Mouse (Mus musculus): Measurements from ENCODE around the gene Rarres2. TPM values are rescaled to one million over a fixed set of nuclear protein-coding genes. Genes with fewer than 3 reads are reported as not detected.
A peak's percentile ranks its signal among the peaks of the same experiment; 100 is the strongest.

Rarres2 gene
- total and polyA plus RNA-seq, 3 experiments = not detected

DNA sequence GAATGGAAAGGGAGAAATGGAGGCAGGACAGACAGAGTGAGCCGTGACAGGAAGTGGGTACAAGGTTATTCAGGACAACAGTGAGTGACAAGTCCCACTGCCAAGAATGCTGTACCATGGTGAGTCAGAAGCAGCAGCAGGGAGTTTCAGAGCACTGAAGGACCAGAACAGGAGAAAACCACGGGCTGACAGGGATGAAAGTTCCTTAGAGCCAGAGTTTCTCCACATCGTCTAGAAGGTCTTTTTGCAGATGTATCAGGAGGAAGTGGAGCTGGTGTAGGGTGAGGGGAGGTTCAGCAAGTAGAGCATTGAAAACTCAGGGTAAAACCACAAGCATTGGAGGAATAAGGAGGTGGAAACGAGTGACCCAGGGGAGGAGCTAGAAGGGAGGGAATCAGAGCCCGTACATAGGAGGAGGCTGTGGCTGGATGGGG, 6.6 kb upstream of the Rarres2 start:
- Histone ChIP-seq H3K27ac (ENCODE audit: control insufficient read depth, low read depth, low read length) (no peak overlapping the region), H3K36me3 (ENCODE audit: control insufficient read depth in 1 of 2, insufficient read depth in 2 of 2, low read length in 2 of 2) (no peaks in the 10 kb centered on the region), H3K27me3 (ENCODE audit: control insufficient read depth in 1 of 2, insufficient read depth in 2 of 2, low read length in 2 of 2) (no peaks in the 10 kb centered on the region), H3K4me1 (ENCODE audit: control insufficient read depth in 1 of 2, insufficient read depth in 2 of 2, low read length in 2 of 2) (no peaks in the 10 kb centered on the region), H3K9ac (ENCODE audit: control insufficient read depth, low read depth, low read length, poor library complexity, severe bottlenecking) (no peak overlapping the region), H3K9me3 (replicated peaks; ENCODE audit: insufficient read depth, low read length) (no peaks in the 10 kb centered on the region), H3K79me2 (ENCODE audit: control insufficient read depth, insufficient read depth, low read length, poor library complexity) (no peaks in the 10 kb centered on the region), H3K4me3 (ENCODE audit: control insufficient read depth in 1 of 2, insufficient read depth in 1 of 2, low read depth in 2 of 2, low read length in 2 of 2) (peak overlapping the region in 1 of 2 experiments; percentile 18; a peak in 3 of 4 replicates)
- no peak for DNase-seq (ENCODE audit: low read depth, low spot score)
- TF ChIP-seq HCFC1 (IDR thresholded peaks at IDR 0.05; ENCODE audit: low read depth, low read length) (no peak), CHD1 (IDR thresholded peaks at IDR 0.05; ENCODE audit: low read depth, low read length) (no peak), E2F4 (IDR thresholded peaks at IDR 0.05; ENCODE audit: borderline replicate concordance, low read depth, low read length) (no peak), POLR2AphosphoS5 (IDR thresholded peaks at IDR 0.05; ENCODE audit: borderline replicate concordance, low read depth, low read length) (no peak), RAD21 (IDR thresholded peaks at IDR 0.05; ENCODE audit: low read depth, low read length) (no peak), USF2 (IDR thresholded peaks at IDR 0.05; ENCODE audit: borderline replicate concordance in 1 of 2, insufficient read depth in 1 of 2, low read depth in 1 of 2, low read length in 2 of 2) (no peak), EP300 (IDR thresholded peaks at IDR 0.05; ENCODE audit: low read depth in 1 of 2, low read length in 2 of 2) (no peak), NRF1 (IDR thresholded peaks at IDR 0.05; ENCODE audit: insufficient read depth, low read depth, low read length, poor library complexity, severe bottlenecking) (no peak), TBP (IDR thresholded peaks at IDR 0.05; ENCODE audit: low read depth, low read length) (no peak), RCOR1 (IDR thresholded peaks at IDR 0.05; ENCODE audit: low read depth, low read length) (no peak), TAL1 (IDR thresholded peaks at IDR 0.05; ENCODE audit: low read length) (no peak), MAX (IDR thresholded peaks at IDR 0.05; ENCODE audit: low read length) (no peak), USF1 (IDR thresholded peaks at IDR 0.05; ENCODE audit: low read depth, low read length) (no peak), SIN3A (IDR thresholded peaks at IDR 0.05; ENCODE audit: low read length) (no peak)

DNA sequence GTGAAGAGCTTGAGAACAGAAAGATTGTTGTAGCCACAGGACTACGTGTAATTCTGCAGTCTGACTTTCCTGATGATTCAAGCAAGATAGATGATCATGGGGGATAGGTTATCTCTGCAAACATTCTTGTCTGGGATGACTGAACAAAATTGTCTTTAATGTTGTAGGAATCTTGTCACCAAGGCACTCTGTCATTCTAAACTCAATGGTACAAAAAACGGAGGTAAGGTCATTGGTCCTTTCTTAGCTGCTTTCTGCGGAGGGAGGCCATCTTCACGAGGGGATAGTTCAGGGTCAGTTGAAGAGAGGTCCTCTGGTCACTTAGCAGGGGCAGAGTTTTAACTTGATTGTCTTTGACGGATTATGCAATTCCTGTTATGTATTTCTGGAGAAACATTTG, 6.1 kb upstream of the Rarres2 start:
- no peak overlapping the region; a peak in 1 of 4 replicates for H3K4me3 ChIP-seq (ENCODE audit: control insufficient read depth in 1 of 2, insufficient read depth in 1 of 2, low read depth in 2 of 2, low read length in 2 of 2)
- no peaks in the 10 kb centered on the region for H3K4me1 ChIP-seq (ENCODE audit: control insufficient read depth in 1 of 2, insufficient read depth in 2 of 2, low read length in 2 of 2)
- DNase-seq (ENCODE audit: low read depth, low spot score) = no peak
- TF ChIP-seq USF2 (IDR thresholded peaks at IDR 0.05; ENCODE audit: borderline replicate concordance in 1 of 2, insufficient read depth in 1 of 2, low read depth in 1 of 2, low read length in 2 of 2) = no peak
- no peak for TF ChIP-seq MAFK (IDR thresholded peaks at IDR 0.05; ENCODE audit: borderline replicate concordance, low read depth, low read length)
- TF ChIP-seq TBP (IDR thresholded peaks at IDR 0.05; ENCODE audit: low read depth, low read length) = no peak
- TF ChIP-seq ZMIZ1 (IDR thresholded peaks at IDR 0.05; ENCODE audit: low read depth, low read length) = no peak
- no peak for TF ChIP-seq EP300 (IDR thresholded peaks at IDR 0.05; ENCODE audit: low read depth in 1 of 2, low read length in 2 of 2)
- TF ChIP-seq JUND (IDR thresholded peaks at IDR 0.05; ENCODE audit: low read depth, low read length) = no peak
- no peak for TF ChIP-seq UBTF (IDR thresholded peaks at IDR 0.05; ENCODE audit: borderline replicate concordance, insufficient read depth, low read depth, low read length)
- no peak for TF ChIP-seq TAL1 (IDR thresholded peaks at IDR 0.05; ENCODE audit: low read length)
- no peaks in the 10 kb centered on the region for H3K9me3 ChIP-seq (replicated peaks; ENCODE audit: insufficient read depth, low read length)
- H3K27me3 ChIP-seq (ENCODE audit: control insufficient read depth in 1 of 2, insufficient read depth in 2 of 2, low read length in 2 of 2) = no peaks in the 10 kb centered on the region
- no peaks in the 10 kb centered on the region for H3K79me2 ChIP-seq (ENCODE audit: control insufficient read depth, insufficient read depth, low read length, poor library complexity)
- H3K27ac ChIP-seq (ENCODE audit: control insufficient read depth, low read depth, low read length) = no peak overlapping the region
- no peak overlapping the region for H3K9ac ChIP-seq (ENCODE audit: control insufficient read depth, low read depth, low read length, poor library complexity, severe bottlenecking)
- no peaks in the 10 kb centered on the region for H3K36me3 ChIP-seq (ENCODE audit: control insufficient read depth in 1 of 2, insufficient read depth in 2 of 2, low read length in 2 of 2)
